Mouse (Mus musculus) spleen, adult 2 months (tissue): Measurements from ENCODE around the gene Ascl4. TPM values are rescaled to one million over a fixed set of nuclear protein-coding genes. Genes with fewer than 3 reads are reported as not detected.

Experiments
- DNase-seq, 2 experiments: peaks; one replicate each; pipeline versions ENCODE4 v3.0.0 to v3.0.0-alpha.2; 2012 to 2021; ENCODE audit warnings: low spot score in 2 of 2, low read depth in 1 of 2
- H3K27ac ChIP-seq: fragments of 200-500 bp; 2 replicates; pipeline ENCODE4 v1.5.1; 2012; ENCODE audit warnings: low read length, inconsistent platforms; ENCODE audit not compliant: insufficient read depth
- H3K27me3 ChIP-seq: fragments of 200-500 bp; 2 replicates; pipeline ENCODE4 v1.6.1; 2012; ENCODE audit warnings: mild to moderate bottlenecking, moderate library complexity, low read length, inconsistent platforms; ENCODE audit not compliant: control insufficient read depth, insufficient read depth
- H3K36me3 ChIP-seq: fragments of 200-500 bp; 2 replicates; pipeline ENCODE4 v1.6.1; 2012; ENCODE audit warnings: mild to moderate bottlenecking, low read length, inconsistent platforms; ENCODE audit not compliant: control insufficient read depth, insufficient read depth
- H3K4me1 ChIP-seq: fragments of 200-500 bp; 2 replicates; pipeline ENCODE4 v1.6.1; 2011; ENCODE audit warnings: inconsistent platforms; ENCODE audit not compliant: control insufficient read depth, insufficient read depth, insufficient read length
- H3K4me3 ChIP-seq: fragments of 200-500 bp; 2 replicates; pipeline ENCODE4 v1.5.1; 2011; ENCODE audit warnings: mild to moderate bottlenecking, inconsistent platforms; ENCODE audit not compliant: insufficient read depth, insufficient read length; ENCODE audit errors: extremely low read depth
- CTCF ChIP-seq: fragments of 200-500 bp; IDR thresholded peaks from 2 replicates; pipeline ENCODE4 v1.5.1; 2011; ENCODE audit warnings: mild to moderate bottlenecking, inconsistent platforms; ENCODE audit not compliant: insufficient read depth, insufficient read length, insufficient replicate concordance; ENCODE audit errors: extremely low read depth
- POLR2A ChIP-seq: fragments of 200-500 bp; IDR thresholded peaks from 2 replicates; pipeline ENCODE4 v1.6.1; 2011; ENCODE audit warnings: low read depth, low read length, inconsistent platforms
- WGBS: fragments of 180-500 bp; shearing (Covaris S2); methylation state at CpG from one replicate; pipeline ENCODE4 v1.1.7; 2018; 5-methylcytosine and 5-hydroxymethylcytosine counted together
- polyA plus RNA-seq: library from polyadenylated mRNA; depleted of rRNA; stranded (reverse); fragments of >200 nt; gene quantifications from 2 replicates; pipeline ENCODE4 v1.2.3, GENCODE M21; 2012; rRNA removed

Gene Ascl4
- polyA plus RNA-seq, 1 experiment: 0.07 TPM

GRCm38 (mm10) chr10:85969894-85970620, 42.6 kb downstream of the Ascl4 start:
- no peaks in the 10 kb centered on the region for H3K27me3 ChIP-seq
- H3K4me3 ChIP-seq: no peak overlapping the region
- H3K27ac ChIP-seq: no peak overlapping the region
- no peaks in the 10 kb centered on the region for H3K36me3 ChIP-seq
- no peaks in the 10 kb centered on the region for H3K4me1 ChIP-seq
- TF ChIP-seq POLR2A: no peak
- no peak for TF ChIP-seq CTCF
- DNase-seq: peak in 1 of 2 experiments; percentile 5
- WGBS: 40% methylated on average over 8 of the region's 8 CpGs

GRCm38 (mm10) chr10:85971826-85972225, 44.3 kb downstream of the Ascl4 start:
- Histone ChIP-seq H3K36me3 (no peaks in the 10 kb centered on the region), H3K27me3 (no peaks in the 10 kb centered on the region), H3K4me1 (no peaks in the 10 kb centered on the region), H3K4me3 (no peak overlapping the region), H3K27ac (no peak overlapping the region)
- TF ChIP-seq POLR2A (no peak), CTCF (no peak)
- WGBS: 89% methylated on average over 9 of the region's 9 CpGs
- DNase-seq: no peak

DNA sequence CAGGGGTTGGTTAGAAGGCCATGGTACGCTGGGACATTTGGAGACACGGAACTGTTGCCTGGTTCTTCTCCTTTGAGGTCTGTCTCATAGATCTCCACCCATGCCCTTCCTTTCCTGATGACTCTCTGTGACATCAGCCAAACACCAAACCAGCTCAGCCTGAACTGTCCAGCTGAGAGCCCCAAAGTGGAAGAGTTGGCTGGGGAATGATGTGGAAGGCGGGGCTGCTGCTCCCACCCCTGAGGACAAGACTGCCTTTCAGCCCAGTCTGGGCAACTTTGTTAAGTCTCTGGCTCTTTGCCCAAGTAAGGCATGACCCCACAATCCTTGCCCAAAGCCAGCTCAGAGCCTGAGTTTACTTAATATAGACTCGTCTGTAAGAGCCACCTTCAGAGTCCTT, 45.4 kb downstream of the Ascl4 start:
- TF ChIP-seq POLR2A: no peak
- TF ChIP-seq CTCF: no peak
- Histone ChIP-seq H3K36me3 (no peaks in the 10 kb centered on the region), H3K27me3 (no peaks in the 10 kb centered on the region), H3K4me1 (no peaks in the 10 kb centered on the region), H3K4me3 (no peak overlapping the region), H3K27ac (no peak overlapping the region)
- 89% methylated on average over 4 of the region's 4 CpGs for WGBS
- DNase-seq: no peak

GRCm38 (mm10) chr10:85989412-85990115, 62.1 kb downstream of the Ascl4 start:
- TF ChIP-seq CTCF (no peak), POLR2A (no peak)
- H3K4me1 ChIP-seq: no peaks in the 10 kb centered on the region
- no peak for DNase-seq
- H3K27me3 ChIP-seq: no peaks in the 10 kb centered on the region
- H3K27ac ChIP-seq: no peak overlapping the region
- WGBS: 15% methylated on average over 6 of the region's 6 CpGs
- no peaks in the 10 kb centered on the region for H3K36me3 ChIP-seq
- no peak overlapping the region for H3K4me3 ChIP-seq

GRCm38 (mm10) chr10:85992412-85992811, 64.9 kb downstream of the Ascl4 start:
- H3K36me3 ChIP-seq: no peaks in the 10 kb centered on the region
- H3K27me3 ChIP-seq: no peaks in the 10 kb centered on the region
- TF ChIP-seq POLR2A (no peak), CTCF (no peak)
- WGBS: 21% methylated on average over 4 of the region's 4 CpGs
- no peak overlapping the region for H3K27ac ChIP-seq
- DNase-seq: no peak
- no peak overlapping the region for H3K4me3 ChIP-seq
- H3K4me1 ChIP-seq: no peaks in the 10 kb centered on the region

- Histone ChIP-seq H3K4me3 (no peak overlapping the region), H3K27ac (no peak overlapping the region), H3K4me1 (no peaks in the 10 kb centered on the region), H3K36me3 (no peaks in the 10 kb centered on the region), H3K27me3 (no peaks in the 10 kb centered on the region)
- TF ChIP-seq POLR2A (no peak), CTCF (no peak)
- no peak for DNase-seq
- WGBS: 94% methylated on average over 9 of the region's 9 CpGs
Measured at GRCm38 (mm10) chr10:85993836-85994235, 66.4 kb downstream of the Ascl4 start.

DNA sequence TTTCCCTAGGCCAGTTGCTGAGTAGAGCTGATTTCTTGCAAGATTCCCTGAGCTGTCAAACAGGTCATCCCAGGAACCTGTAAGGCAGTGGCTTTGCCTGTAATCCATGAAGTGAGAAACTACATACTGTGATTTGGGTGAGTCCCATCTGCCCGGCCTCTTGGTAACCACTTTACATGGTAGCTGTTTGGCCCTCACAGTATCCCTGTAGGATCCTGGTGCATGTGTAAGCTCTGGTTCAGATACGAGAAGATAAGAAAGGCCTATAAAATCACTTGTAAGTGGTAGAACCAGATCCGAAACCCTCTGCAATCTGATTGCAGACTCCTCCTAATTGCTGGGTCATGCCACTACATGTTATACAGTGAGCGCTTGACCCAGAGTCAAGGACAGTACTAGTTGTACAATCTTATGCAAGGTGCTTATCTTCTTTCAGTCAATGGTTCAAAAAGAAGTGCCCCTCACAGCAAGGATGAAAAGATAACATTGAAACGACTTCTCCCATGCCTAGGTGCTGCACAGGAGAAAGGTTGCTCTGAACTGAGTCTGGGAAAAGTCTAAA, 67.1 kb downstream of the Ascl4 start:
- H3K4me1 ChIP-seq: no peaks in the 10 kb centered on the region
- WGBS: 86% methylated on average over 5 of the region's 5 CpGs
- TF ChIP-seq CTCF (no peak), POLR2A (no peak)
- H3K4me3 ChIP-seq: no peak overlapping the region
- H3K27ac ChIP-seq: no peak overlapping the region
- no peaks in the 10 kb centered on the region for H3K36me3 ChIP-seq
- no peak for DNase-seq
- H3K27me3 ChIP-seq: no peaks in the 10 kb centered on the region

Other genes starting within 250 kb of the Ascl4 start
- 6.0 and 6.1 TPM in 2 replicates for gene Pwp1, start 98.2 kb upstream of the Ascl4 start, polyA plus RNA-seq
- 14.1 and 21.9 TPM in 2 replicates for gene Prdm4, start 10.5 kb upstream of the Ascl4 start, polyA plus RNA-seq
- gene Rtcb, start 30.1 kb downstream of the Ascl4 start, polyA plus RNA-seq: 38.2 and 41.4 TPM in 2 replicates
- gene Bpifc, start 84.2 kb downstream of the Ascl4 start, polyA plus RNA-seq: not detected in 2 replicates
- 26.2 and 28.4 TPM in 2 replicates for gene Fbxo7, start 94.3 kb downstream of the Ascl4 start, polyA plus RNA-seq